Mouse (Mus musculus) urinary bladder, postnatal 36 days (tissue): Measurements from ENCODE around the gene Ppp1r12b.
A peak's percentile ranks its signal among the peaks of the same experiment; 100 is the strongest.
"Not testable (repeated sequence)": the region's sequence is repeated elsewhere in the genome, so short reads cannot be mapped to it uniquely, and the experiment has no call there.

Source experiments
- DNase-seq, 2 experiments: peaks; one replicate each; pipeline ENCODE4 v3.0.0; 2022; ENCODE audit warnings: low spot score in 2 of 2, mixed read lengths in 1 of 2

Gene Ppp1r12b

GRCm38 (mm10) chr1:134851211-134851610, 104.5 kb downstream of the Ppp1r12b start:
- no peak for DNase-seq

- DNase-seq: no peak
Observed at GRCm38 (mm10) chr1:134850361-134850760, 105.4 kb downstream of the Ppp1r12b start.

GRCm38 (mm10) chr1:134847851-134848250, 107.9 kb downstream of the Ppp1r12b start:
- DNase-seq: no peak

- no peak for DNase-seq
Observed at GRCm38 (mm10) chr1:134846295-134846988, 109.3 kb downstream of the Ppp1r12b start.

GRCm38 (mm10) chr1:134843369-134843768, 112.4 kb downstream of the Ppp1r12b start:
- no peak for DNase-seq

GRCm38 (mm10) chr1:134836909-134837480, 118.7 kb downstream of the Ppp1r12b start:
- DNase-seq: no peak

- DNase-seq: not testable (repeated sequence)
Observed at GRCm38 (mm10) chr1:134830881-134831280, 124.9 kb downstream of the Ppp1r12b start.

- DNase-seq: no peak
Observed at GRCm38 (mm10) chr1:134829635-134830034, 126.1 kb downstream of the Ppp1r12b start.

- DNase-seq: no peak
Observed at GRCm38 (mm10) chr1:134824896-134825295, 130.8 kb downstream of the Ppp1r12b start.

- DNase-seq: no peak
Observed at GRCm38 (mm10) chr1:134823842-134824241, 131.9 kb downstream of the Ppp1r12b start.

GRCm38 (mm10) chr1:134823323-134823722, 132.4 kb downstream of the Ppp1r12b start:
- no peak for DNase-seq

GRCm38 (mm10) chr1:134820882-134821281, 134.9 kb downstream of the Ppp1r12b start:
- DNase-seq: no peak

GRCm38 (mm10) chr1:134819196-134819595, 136.5 kb downstream of the Ppp1r12b start:
- no peak for DNase-seq

GRCm38 (mm10) chr1:134818716-134819115, 137.0 kb downstream of the Ppp1r12b start:
- no peak for DNase-seq

GRCm38 (mm10) chr1:134817916-134818595, 137.7 kb downstream of the Ppp1r12b start:
- no peak for DNase-seq

GRCm38 (mm10) chr1:134817120-134817519, 138.6 kb downstream of the Ppp1r12b start:
- DNase-seq: no peak

- peak in 1 of 2 experiments; percentile 75 for DNase-seq
Observed at GRCm38 (mm10) chr1:134816617-134817016, 139.1 kb downstream of the Ppp1r12b start.

GRCm38 (mm10) chr1:134815748-134816147, 140.0 kb downstream of the Ppp1r12b start:
- no peak for DNase-seq

GRCm38 (mm10) chr1:134805471-134805870, 150.3 kb downstream of the Ppp1r12b start:
- DNase-seq: no peak

GRCm38 (mm10) chr1:134804373-134804772, 151.4 kb downstream of the Ppp1r12b start:
- no peak for DNase-seq

GRCm38 (mm10) chr1:134803286-134804117, 152.2 kb downstream of the Ppp1r12b start:
- DNase-seq: peak; percentile 59 to 72

- DNase-seq: no peak
Observed at GRCm38 (mm10) chr1:134801758-134802157, 154.0 kb downstream of the Ppp1r12b start.
